Mouse (Mus musculus) frontal cortex, postnatal 25 days (tissue): ENCODE data around the gene Tut7.
"Not testable (repeated sequence)": the region's sequence is repeated elsewhere in the genome, so short reads cannot be mapped to it uniquely, and the experiment has no call there.

Experiments used
- DNase-seq, 2 experiments: peaks; one replicate each; pipeline ENCODE4 v3.0.0; 2022; ENCODE audit warnings: low spot score in 2 of 2

Tut7 gene

GRCm38 (mm10) chr13:59822507-59823462, at the start of gene Tut7:
Gene Tut7, minus strand, starts transcription at chr13:59823147.
- peak; percentile 87 to 90 for DNase-seq

GRCm38 (mm10) chr13:59872446-59872845, 49.5 kb upstream of the Tut7 start:
- DNase-seq = no peak

GRCm38 (mm10) chr13:59870004-59870403, 47.1 kb upstream of the Tut7 start:
- DNase-seq = no peak

- DNase-seq = no peak
These were observed 45.2 kb upstream of the Tut7 start for GRCm38 (mm10) chr13:59868011-59868649.

- DNase-seq = no peak
These were observed 44.2 kb upstream of the Tut7 start for GRCm38 (mm10) chr13:59867103-59867502.

- no peak for DNase-seq
These were observed 36.6 kb upstream of the Tut7 start for GRCm38 (mm10) chr13:59859515-59859914.

- DNase-seq = peak; percentile 35 to 47
These were observed 33.5 kb upstream of the Tut7 start for GRCm38 (mm10) chr13:59856286-59857070.

GRCm38 (mm10) chr13:59853471-59853870, 30.5 kb upstream of the Tut7 start:
- DNase-seq = no peak

- DNase-seq = no peak
These were observed 27.4 kb upstream of the Tut7 start for GRCm38 (mm10) chr13:59850373-59850772.

- no peak for DNase-seq
These were observed 21.7 kb upstream of the Tut7 start for GRCm38 (mm10) chr13:59844661-59845060.

- DNase-seq = no peak
These were observed 21.0 kb upstream of the Tut7 start for GRCm38 (mm10) chr13:59843976-59844375.

- DNase-seq = peak; percentile 75 to 87
These were observed 19.6 kb upstream of the Tut7 start for GRCm38 (mm10) chr13:59842226-59843210.

GRCm38 (mm10) chr13:59841761-59842160, 18.8 kb upstream of the Tut7 start:
- DNase-seq = not testable (repeated sequence)

- peak; percentile 50 to 69 for DNase-seq
These were observed 17.7 kb upstream of the Tut7 start for GRCm38 (mm10) chr13:59840429-59841169.

GRCm38 (mm10) chr13:59839356-59839755, 16.4 kb upstream of the Tut7 start:
- DNase-seq = no peak

- DNase-seq = no peak
These were observed 15.5 kb upstream of the Tut7 start for GRCm38 (mm10) chr13:59838464-59838863.

- DNase-seq = no peak
These were observed 13.9 kb upstream of the Tut7 start for GRCm38 (mm10) chr13:59836811-59837210.

- no peak for DNase-seq
These were observed 13.3 kb upstream of the Tut7 start for GRCm38 (mm10) chr13:59836101-59836798.

- DNase-seq = peak in 1 of 2 experiments; percentile 35
These were observed 12.0 kb upstream of the Tut7 start for GRCm38 (mm10) chr13:59834786-59835452.
